Mouse (Mus musculus) G1E (cell line): ENCODE data around the gene Fhad1.

Experiments used
- CTCF ChIP-seq: IDR thresholded peaks from 2 replicates; pipeline ENCODE4 v1.5.1; 2012; ENCODE audit warnings: low read depth, low read length, inconsistent platforms, mixed read lengths
- TAL1 ChIP-seq: conservative IDR thresholded peaks from 2 replicates; pipeline ENCODE4 v1.6.1; 2012; ENCODE audit warnings: low read depth, low read length, inconsistent platforms, mixed read lengths

DNA sequence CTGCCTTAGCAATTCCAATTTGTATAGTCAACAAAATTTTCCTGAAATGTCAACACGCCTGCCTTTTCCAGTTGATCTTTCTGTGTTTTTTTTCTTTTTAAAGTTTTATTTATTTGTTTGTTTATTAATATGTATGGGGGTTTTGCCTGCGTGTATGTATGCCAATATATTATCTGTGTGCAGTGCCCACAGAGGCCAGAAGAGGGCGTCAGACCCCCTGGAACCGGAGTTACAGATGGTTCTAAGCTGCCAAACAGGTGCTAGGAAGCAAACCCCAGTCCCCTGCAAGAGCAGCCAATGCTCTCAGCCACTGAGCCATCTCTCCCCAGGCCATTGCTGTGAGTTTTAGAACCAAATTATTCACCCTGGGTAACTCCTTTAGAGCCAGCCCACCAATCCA is 76.3 kb downstream of the Fhad1 start:
- no peak for TF ChIP-seq CTCF
- TF ChIP-seq TAL1 = no peak
